Mouse (Mus musculus) erythroblast, embryonic 14.5 days (primary cell): ENCODE data around the gene Grik4.

ENCODE experiments used
- GATA1 ChIP-seq: IDR thresholded peaks from 2 replicates; pipeline ENCODE4 v1.6.1; 2012; ENCODE audit warnings: low read length, inconsistent platforms, mixed read lengths
- TAL1 ChIP-seq: IDR thresholded peaks from 3 replicates; pipeline ENCODE4 v1.6.1; 2012; ENCODE audit warnings: low read length, inconsistent platforms, mixed read lengths

DNA sequence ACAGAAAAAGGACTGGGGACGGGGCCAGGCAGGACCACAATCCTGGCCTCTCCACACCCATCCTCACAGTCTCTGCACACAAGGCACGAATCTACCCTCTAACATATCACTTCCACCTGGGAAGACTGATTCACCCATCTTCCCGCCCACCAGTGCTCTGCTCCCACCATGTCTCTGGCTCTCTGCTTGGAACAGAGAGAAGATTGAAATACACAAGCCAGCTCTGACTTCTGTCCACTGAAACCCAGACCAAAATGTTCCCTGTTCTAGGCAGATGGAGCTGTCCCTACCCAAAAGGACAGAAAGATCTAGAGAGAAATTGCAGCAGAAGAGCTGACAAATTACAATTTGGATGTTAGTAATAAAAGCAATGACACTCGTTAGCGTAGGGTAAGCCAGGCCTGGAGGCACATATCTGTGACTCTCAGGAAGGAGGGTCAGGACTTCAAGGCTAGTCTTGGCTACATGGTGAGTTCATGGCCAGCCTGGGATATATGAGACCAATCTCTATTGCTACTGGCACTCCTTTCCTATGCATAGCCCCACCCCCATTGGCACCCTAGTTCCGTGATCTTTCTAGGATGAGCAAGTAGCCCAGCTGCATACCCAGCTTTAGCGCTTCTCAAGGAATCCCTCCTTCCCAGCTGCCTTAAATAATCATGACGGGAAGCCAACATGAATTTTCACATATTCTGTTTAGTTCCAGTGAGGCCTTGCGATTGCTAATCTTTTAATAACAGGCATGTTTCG is 97.4 kb downstream of the Grik4 start:
- TF ChIP-seq TAL1, result no peak
- no peak for TF ChIP-seq GATA1
